Mouse (Mus musculus) urinary bladder, adult 18-20 months (tissue): ENCODE results near the gene Exoc4.

Experiments used
- DNase-seq, 2 experiments: peaks; one replicate each; pipeline ENCODE4 v3.0.0; 2022; ENCODE audit warnings: low spot score in 2 of 2, mixed read lengths in 2 of 2

Gene Exoc4

DNA sequence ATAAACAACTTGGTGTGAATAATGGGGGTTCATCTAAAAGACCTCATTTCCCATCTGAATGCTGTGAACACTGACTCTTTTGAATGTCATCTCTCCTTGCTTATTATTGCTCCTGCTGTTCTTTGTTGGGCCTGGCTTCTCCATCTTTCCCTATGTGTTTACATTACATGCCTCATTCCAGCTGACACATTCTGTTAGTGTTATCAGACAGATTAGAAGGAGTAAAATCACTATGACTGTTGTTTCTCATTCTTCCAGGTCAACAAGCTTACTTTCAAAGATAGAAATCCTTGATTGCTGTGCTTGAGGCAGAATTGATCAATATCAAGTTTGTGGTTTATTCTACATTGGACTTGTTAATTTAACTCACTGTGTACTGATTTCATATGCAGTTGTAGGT, 377.0 kb downstream of the Exoc4 start:
- DNase-seq = no peak

DNA sequence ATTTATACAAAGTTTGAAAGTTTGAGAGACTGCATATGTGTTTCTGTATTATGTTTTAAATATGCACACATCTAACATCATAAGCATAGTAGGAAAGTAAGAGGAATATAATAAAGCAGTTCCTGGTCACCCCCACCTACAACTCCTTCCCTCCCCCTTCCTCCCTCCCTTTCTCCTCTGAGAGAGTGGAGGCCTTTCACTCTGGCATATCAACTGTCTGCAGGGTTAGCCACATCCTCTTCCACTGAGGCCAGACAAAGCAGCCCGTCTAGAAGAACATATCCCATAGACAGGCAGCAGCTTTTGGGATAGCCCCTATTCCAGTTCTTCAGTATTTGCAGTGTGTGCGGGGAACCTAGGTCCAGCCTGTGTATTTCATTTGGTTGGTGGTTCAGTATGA, 382.2 kb downstream of the Exoc4 start:
- no peak for DNase-seq

DNA sequence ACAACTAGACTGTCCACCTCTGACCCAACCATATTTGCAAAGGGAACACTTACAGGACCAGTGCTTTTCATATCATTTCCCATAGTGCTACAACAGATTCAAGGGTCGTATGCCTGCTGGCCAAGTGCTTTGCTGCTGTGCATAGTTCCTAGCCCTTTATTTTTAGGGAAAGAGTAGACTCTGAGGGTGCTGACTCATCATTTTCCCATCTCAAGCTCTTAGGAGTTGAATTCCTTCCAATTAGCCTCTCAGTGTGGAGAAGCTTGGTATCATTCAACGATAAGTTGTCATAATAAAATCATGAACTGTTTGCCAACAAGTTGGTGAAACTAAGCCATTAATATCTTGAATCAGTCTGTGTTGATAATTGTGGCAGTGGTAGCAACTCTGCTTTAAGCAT, 388.3 kb downstream of the Exoc4 start:
- DNase-seq = no peak

DNA sequence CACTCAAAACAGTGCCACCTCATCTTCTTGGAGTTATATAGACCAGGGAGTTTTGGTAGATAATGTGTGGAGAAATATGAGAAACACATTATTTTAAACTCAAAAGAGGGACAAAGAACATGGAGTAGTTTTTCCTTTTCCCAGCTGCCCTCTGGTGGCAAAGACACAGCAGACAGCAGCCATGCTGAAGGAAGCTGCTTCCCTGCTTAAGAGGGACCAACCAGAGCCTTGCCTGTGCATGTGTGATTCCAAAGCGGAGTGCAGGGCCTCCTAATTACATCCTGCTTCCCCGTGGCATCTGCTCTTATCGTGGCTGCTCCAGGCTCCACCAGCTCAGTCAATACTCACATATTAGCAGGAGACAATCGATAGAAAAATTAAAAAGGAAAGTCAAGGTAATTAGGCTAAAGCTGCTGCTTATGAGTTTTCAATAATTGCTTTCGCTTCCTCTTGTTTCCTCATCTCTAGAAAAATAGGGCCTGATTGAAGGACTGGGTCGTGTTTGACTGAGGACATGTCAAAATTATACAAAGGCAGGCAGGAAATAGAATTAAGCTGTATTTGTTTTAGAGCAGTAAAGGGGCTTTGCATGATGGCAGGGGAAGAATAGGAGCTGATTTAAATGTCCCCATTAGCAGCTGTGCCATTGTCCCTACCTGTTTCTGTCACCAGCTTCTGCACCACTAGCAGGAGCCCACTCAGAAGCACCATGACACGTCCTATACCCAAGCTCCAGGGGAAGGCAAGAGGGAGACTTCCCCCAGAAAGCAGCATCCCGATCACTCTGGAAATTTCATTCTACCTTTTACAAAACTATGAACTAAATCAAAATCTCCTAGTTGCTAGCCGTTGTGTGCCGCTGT, 433.1 kb downstream of the Exoc4 start:
- DNase-seq = no peak

DNA sequence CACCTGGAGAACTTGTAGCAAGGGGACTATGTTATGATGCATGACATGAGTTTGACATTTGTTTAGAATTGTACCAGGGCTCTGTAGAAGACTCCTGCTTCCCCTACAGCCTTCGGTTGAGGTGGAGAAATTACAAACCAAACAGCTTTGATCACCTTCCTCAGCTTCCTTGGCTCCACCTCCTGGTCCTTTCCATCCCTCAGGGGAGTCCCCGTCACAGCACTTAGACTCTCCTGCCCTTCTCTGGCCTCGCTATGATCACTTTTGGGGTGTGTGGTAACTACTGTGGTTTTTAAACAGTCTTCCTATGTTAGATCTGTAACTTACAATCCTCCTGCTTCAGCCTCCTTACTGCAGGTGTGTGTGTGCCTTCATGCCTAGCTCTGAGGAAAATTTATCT, 434.6 kb downstream of the Exoc4 start:
- no peak for DNase-seq

DNA sequence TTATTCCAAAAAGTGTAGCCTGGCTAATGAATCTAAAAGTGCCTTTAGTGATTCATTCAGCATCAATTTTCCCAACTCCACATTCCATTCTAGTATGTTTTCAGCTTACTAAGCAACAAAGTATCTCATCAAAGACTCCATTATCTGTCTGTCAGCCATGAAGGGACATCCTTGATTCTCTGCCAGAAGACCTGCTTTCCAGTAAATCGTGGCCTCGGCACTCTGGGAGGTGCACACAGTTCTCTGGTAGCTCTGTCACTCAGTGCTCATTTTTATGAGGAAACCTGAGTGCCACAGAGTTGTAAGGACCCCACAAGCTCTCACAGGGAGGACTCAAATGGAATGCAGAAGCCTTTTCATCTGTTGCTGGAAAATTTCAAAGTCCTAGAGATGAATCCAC, 436.4 kb downstream of the Exoc4 start:
- no peak for DNase-seq

DNA sequence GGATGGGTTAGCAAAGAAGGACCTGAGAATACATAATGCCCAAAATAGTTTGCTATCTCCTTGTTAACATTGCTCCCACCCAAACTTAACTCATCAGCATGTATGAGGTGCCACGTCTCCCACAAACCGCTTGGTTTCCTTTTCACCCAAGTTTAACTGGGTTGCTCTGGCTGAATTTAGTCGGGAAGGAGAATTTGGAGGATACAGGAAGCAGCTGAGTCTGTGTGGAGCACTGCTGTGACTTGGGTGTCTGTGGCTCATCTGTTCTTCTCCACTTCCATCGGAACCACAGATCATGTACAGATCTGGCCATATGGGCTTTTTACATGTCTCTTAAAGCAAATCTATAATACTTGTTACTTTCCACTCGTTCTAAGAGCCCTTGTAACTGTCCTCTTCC, 441.7 kb downstream of the Exoc4 start:
- no peak for DNase-seq

DNA sequence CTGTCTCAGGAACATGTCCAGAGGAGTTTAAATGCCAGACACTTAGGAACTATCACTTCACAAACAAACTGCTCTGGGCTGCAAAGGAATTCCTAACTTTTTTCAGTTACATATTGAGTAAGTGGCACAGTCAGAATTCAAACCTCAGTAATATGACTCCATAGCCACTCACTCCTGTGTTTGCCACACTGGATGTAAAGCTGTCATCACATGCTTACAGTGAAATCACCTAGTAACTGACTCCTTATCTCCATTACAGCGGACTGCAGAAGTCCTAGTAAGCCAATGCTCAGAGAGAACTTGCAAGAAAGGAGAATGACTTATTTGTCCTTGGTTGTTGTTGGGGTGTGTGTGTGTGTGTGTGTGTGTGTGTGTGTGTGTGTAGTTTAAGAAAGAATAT, 448.1 kb downstream of the Exoc4 start:
- no peak for DNase-seq

DNA sequence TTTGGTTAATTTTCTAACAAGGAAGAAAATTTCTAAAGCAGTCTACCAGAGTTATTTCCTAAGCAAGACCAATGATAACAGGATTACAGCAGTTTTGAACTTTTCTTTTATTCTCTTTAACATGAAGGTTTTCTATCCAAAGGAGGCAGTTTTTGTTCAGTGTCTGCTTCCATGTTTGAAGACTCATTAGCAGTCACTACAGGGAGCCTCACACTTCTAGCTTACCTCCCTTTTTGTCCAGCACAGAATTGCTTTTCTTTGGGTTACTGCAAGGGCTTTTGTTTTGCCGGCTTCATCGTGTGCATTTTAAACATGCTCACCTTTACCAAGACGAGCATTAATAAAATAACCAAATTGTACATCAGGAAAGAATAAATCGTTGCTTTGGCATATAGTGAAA, 460.0 kb downstream of the Exoc4 start:
- DNase-seq = no peak

DNA sequence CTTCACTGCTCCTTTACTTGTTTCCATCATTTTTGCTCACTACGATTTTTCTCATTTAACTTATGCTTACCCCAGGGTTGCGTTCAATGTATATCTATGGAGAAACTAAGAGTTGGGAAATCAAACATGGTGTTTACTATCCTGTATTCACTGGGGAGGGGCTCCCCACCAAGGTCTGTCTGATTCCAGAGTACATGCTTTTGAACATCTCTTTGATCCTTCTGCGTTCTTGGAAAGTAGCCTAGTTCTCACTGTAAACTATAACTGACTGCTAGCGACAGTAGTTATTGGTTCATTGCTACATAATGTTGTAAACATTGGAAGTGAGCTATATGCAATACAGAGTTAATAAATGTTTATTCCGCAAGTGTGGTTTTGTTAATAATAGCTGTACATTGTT, 460.5 kb downstream of the Exoc4 start:
- DNase-seq = no peak

DNA sequence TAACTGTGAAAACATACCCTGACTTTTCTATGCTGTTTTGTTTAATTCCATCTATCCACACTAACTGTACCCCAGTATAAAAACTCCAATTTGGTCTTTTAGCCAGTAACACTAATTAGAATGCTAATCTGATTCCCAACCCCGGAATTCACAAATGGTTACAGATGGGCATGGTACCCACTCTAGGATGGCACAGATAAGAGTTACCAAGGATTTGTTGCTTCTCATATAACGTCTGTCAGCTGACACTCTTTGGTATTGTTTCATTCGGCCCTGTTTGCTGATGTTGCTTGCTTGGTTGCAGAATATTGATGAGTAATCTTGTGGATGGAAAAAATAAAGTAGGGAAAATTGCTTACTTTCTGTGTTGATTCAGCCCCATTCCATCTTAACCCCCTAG, 462.9 kb downstream of the Exoc4 start:
- DNase-seq = no peak

DNA sequence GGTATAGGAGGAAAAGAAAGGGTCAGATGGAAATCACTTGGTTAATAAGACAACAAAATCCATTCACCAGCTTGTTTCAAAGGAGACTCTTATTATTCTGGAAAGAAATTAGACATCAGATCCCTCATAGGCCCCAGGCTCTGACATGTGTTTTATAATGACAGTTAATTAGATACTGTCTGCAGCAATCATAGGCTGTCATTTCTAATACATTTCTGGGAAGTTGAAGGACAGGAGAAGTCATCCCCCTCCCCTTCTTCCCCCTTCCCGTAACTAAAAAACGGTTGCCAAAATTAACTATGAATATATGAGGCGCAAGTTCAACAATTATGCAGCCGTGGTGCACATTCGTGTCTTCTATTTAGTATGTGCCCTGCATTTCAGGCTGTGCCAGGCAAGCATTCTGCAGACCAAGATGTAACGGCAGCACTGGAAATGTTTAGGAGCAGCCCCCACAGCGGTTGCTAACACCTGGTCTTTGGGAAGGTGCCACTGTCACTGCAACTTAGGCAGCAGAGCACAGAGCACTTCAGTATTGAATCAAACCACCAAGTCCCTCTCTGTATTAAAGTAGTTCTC, 463.7 kb downstream of the Exoc4 start:
- DNase-seq = no peak

DNA sequence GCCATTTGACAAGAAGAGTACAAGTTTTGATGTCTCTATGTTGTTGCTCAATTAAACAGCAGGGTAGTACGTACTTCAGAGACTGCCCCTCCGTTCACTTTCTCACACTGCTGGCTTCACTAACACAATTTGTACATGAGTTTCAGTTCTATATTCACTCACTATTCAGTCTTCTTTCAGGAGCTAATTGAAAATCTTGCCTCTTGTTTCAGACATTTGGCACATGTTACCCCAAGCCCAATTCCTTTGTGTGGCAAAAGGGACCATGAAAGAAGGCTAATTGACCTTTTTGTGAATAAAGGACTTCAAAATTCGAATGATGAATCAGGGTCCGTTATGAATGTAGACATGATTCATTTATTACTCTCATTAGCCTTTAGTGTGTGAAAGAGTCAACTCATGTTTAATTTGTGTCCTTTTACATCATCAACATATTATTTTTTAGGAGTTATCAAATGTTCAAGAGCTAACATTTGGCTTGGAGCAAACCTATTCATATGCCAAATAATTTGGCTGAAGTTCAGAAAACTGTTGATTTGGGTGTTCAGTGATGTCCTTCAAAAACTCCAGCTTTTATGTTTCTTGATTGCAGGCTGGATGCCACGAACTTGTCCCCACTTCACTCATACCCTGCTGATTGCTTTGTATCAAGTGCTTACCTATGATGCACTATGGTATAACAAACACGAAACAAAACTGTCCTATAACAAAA, 467.5 kb downstream of the Exoc4 start:
- DNase-seq = no peak

DNA sequence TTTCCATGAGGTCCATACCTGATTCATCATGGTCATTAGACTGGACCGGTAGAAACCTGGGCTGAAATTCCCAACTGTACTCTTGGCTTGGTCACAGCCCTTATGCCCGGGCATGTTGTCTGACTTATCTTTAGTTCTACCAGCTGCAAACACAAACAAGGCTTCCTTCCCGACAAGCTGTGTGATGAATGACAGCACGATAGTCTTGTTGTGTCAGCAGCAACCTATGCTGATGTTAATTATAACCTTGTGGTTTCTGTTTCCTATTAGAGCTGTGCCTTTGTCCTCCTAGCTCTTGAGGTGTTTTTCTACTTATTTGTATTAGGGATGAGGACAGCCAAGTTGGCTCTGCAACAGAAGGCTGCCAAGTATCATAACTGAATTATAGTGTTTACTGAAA, 472.3 kb downstream of the Exoc4 start:
- DNase-seq = no peak

DNA sequence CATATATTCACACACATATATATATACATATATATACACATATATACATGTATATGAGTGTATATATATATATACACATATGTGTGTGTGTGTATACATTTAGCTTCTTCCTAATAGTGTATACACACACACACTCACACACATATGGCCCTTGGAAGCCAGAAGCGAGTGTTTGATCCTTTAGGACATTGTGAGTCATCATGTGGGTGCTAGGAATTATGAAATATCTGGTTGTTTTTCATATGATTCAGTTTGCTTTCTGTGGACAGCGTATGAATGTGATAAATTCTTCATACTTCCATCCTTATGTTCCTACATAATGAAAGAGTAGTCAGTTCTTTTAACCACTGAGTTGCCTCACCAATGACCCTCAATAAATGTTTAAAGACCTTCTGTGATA, 473.9 kb downstream of the Exoc4 start:
- no peak for DNase-seq

DNA sequence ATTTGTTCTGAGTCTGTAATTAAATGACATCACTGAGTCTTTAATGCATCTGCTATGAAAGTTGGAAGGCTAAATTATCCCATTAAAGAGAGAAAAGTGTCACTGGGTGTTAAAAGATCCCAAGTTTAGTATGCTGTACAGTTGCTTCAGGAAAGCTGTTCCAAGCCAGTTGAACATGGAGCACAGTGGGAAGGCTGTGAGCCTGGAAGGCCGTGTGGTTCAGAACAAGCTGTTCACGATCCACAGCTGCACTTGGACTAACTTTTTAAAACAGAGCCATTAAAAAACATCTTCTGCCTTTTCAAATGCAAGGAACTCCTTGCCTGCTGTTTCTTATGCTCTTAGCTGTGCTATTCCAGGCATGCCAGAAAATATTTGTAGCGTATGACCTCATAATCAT, 475.7 kb downstream of the Exoc4 start:
- no peak for DNase-seq

DNA sequence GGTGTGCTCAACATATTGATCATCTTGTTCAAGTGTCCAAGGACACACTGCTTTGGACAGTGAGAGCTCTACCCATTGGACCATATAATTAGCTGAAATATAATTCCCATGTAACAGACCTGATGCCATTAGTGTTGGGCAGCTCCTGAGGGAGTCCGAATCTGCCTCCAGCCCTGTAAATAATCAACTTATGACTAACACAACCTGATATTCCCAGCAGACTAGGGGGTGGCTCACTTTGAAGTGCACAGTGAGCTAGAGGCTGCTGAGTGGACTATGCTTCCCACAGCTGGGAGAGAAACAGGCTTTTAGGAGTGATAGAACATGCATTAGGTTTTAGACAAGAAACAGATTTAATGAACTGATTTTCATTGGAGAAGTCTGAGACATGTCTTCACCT, 478.4 kb downstream of the Exoc4 start:
- no peak for DNase-seq

DNA sequence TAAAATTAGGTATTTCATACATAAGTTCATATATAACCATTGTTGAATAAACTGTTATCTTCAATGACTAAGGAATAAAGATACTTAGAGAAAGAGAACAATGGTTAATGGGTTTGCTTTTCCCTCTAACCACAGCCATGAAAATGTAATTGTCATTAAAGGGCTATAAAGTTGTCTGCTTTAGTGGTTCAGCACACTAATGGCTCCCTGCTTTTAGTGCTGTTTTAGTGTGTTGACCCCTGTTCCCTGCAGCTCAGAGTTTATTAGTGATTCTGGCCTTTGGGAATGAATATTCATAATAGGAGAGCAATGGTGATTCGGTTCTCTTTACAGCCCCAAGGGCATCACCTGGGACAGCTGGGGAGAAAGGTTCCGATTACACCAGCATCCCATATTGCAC, 483.3 kb downstream of the Exoc4 start:
- no peak for DNase-seq

DNA sequence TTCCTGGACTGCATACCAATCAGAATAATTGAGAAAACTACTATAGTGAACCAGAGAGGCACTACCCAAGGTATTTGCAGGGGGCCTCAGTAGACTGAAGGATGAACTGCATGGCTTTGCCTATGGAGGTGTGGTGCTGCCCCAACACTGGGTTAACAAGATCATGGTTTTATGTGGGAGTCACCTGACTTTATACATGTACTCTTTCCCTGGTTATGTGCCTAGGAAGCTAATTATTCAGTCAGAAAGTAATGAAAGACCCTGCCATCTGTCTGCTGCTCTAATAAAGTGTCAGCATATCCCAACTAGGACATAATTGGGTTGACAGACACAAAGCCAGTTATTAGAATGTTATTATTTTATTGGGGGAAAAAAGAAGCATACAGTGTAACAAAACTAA, 484.7 kb downstream of the Exoc4 start:
- DNase-seq = no peak

DNA sequence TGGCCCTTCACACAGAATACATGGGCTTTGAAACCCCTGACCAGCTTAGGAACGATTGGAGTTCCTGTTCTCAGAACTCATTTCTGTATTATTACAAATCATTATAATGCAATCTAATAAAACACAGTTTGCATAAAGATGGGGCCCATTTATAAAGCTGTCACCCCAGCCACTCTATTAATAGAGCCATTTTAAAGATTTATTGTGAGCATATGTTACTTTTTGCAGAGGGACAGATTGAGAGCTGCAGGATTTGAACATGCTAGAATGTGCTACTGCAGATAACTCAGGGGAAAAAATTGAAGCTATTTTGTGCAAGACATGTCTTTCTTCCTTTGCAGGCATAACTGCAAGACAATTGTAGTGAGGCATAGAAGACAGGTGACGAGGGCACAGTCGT, 485.1 kb downstream of the Exoc4 start:
- no peak for DNase-seq

DNA sequence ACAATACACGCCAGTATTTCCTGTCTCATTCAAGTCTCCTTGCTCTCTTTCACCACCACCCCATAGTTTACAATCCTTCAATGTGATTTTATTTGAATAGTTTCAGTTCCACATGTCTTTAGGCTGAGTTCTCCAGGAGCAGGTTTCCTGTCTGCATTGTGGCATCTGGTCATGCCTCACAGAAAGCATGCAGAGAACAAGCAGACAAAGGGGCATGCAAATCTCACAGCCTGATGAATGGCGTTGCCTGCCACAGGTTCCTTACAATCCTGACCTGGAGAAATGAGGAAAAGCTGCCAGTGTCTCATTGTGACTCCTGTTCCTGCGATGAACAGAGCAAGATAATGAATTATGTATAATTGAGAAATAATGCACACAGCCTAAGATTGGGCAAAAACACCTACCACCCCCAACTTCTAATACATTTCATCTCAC, 490.0 kb downstream of the Exoc4 start:
- no peak for DNase-seq

DNA sequence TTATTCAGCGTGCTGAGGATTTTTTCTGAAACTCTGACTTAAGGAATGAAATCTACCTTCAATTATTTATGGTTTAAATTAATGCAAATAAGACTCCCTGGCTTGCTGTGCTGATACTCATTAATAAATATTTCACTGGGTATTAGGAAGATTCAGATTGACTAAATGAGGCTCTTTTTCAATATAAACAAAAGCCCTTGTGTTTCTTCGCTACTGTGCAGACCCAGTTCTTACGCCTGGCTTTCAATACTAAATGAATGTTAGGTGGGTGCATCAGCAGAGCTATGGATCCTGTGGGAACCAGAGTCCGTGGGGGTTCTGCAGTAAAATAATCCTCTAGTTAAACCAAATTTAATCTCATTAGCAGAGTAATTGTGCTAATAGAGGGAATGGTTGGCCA, 490.4 kb downstream of the Exoc4 start:
- DNase-seq = no peak

DNA sequence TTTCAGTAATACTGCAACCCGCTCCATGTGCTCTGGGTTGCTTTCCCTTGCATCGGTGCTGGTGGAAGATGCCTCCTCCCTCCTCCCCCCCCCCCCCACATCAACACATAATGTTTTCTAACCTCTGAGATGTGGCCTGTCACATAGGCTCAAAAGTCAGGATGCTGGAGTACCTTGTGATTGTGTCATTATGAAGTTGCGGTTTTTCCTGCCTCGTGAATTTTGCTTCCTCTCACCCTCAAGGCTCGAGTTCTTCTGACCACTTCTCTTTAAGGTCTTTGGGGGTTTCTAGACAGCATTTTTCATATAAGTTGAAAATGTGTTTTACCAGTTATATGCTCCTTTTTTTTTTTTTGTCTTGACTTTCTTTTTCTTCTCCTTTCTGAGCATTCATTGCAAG, 507.1 kb downstream of the Exoc4 start:
- no peak for DNase-seq
